Mouse (Mus musculus) left cerebral cortex, adult 11 months (tissue): Measurements from ENCODE around the gene Rps18.
"Not testable (repeated sequence)": the region's sequence is repeated elsewhere in the genome, so short reads cannot be mapped to it uniquely, and the experiment has no call there.

Source experiments
- DNase-seq: peaks from one replicate; pipeline ENCODE4 v3.0.0; 2022; ENCODE audit warnings: low spot score

Gene Rps18

GRCm38 (mm10) chr17:33955555-33956214 lies at the start of gene Rps18, which contains the start of gene Vps52:
Gene Rps18, minus strand, starts transcription at chr17:33956001.
Gene Vps52, plus strand, starts transcription at chr17:33955812.
- DNase-seq = peak; percentile 98

GRCm38 (mm10) chr17:34003426-34003825 lies 47.6 kb upstream of the Rps18 start:
- DNase-seq = no peak

GRCm38 (mm10) chr17:34000796-34001195 lies 45.0 kb upstream of the Rps18 start:
- DNase-seq = not testable (repeated sequence)

- peak; percentile 72 for DNase-seq
Measured at GRCm38 (mm10) chr17:34000150-34000537, 44.3 kb upstream of the Rps18 start, which contains the start of gene H2-K1. Gene H2-K1, minus strand, starts transcription at chr17:34000347.

- DNase-seq = no peak
Measured at GRCm38 (mm10) chr17:33999341-34000149, 43.7 kb upstream of the Rps18 start.

GRCm38 (mm10) chr17:33998697-33999096 lies 42.9 kb upstream of the Rps18 start:
- not testable (repeated sequence) for DNase-seq

GRCm38 (mm10) chr17:33997025-33997424 lies 41.2 kb upstream of the Rps18 start:
- DNase-seq = not testable (repeated sequence)

GRCm38 (mm10) chr17:33995651-33996050 lies 39.9 kb upstream of the Rps18 start:
- no peak for DNase-seq

- no peak for DNase-seq
Measured at GRCm38 (mm10) chr17:33994959-33995358, 39.2 kb upstream of the Rps18 start.

GRCm38 (mm10) chr17:33991788-33992664 lies 36.2 kb upstream of the Rps18 start:
- no peak for DNase-seq

- not testable (repeated sequence) for DNase-seq
Measured at GRCm38 (mm10) chr17:33982136-33982535, 26.3 kb upstream of the Rps18 start.

- peak; percentile 89 for DNase-seq
Measured at GRCm38 (mm10) chr17:33981192-33981909, 25.6 kb upstream of the Rps18 start.

- no peak for DNase-seq
Measured at GRCm38 (mm10) chr17:33980181-33981035, 24.6 kb upstream of the Rps18 start.

- no peak for DNase-seq
Measured at GRCm38 (mm10) chr17:33979512-33980050, 23.8 kb upstream of the Rps18 start.

GRCm38 (mm10) chr17:33978631-33979031 lies 22.8 kb upstream of the Rps18 start:
- no peak for DNase-seq

GRCm38 (mm10) chr17:33977861-33978557 lies 22.2 kb upstream of the Rps18 start:
- DNase-seq = no peak

GRCm38 (mm10) chr17:33973572-33973971 lies 17.8 kb upstream of the Rps18 start:
- no peak for DNase-seq

GRCm38 (mm10) chr17:33972691-33973090 lies 16.9 kb upstream of the Rps18 start:
- DNase-seq = no peak

GRCm38 (mm10) chr17:33969394-33969793 lies 13.6 kb upstream of the Rps18 start:
- no peak for DNase-seq

GRCm38 (mm10) chr17:33968927-33969326 lies 13.1 kb upstream of the Rps18 start:
- no peak for DNase-seq
